Mouse (Mus musculus) neural tube, embryonic 15.5 days (tissue): ENCODE measurements at regions not wholly inside any gene's neighbourhood (a gene's known extent, or its start where the extent isn't known, plus 50 kb on each side); places are given as distances from the start of the nearest gene placed in this dataset.
A peak's percentile ranks its signal among the peaks of the same experiment; 100 is the strongest.

Source experiments
- ATAC-seq: fragments of 200-750 bp; cut with Nextera tagmentation; 2 replicates; pipeline ENCODE4 v1.8.0; 2017; ENCODE audit warnings: mild to moderate bottlenecking, moderate TSS enrichment, moderate library complexity; ENCODE audit not compliant: low FRiP score
- H3K27ac ChIP-seq: fragments of 300-500 bp; sonication (generic); replicated peaks from 2 replicates; pipeline ENCODE4 v1.5.1; 2015; ENCODE audit warnings: mild to moderate bottlenecking, inconsistent platforms
- H3K27me3 ChIP-seq: fragments of 300-500 bp; sonication (generic); replicated peaks from 2 replicates; pipeline ENCODE4 v1.6.1; 2015; ENCODE audit warnings: inconsistent platforms
- H3K36me3 ChIP-seq: fragments of 300-500 bp; sonication (generic); 2 replicates; pipeline ENCODE4 v1.6.1; 2015; ENCODE audit warnings: inconsistent platforms
- H3K4me1 ChIP-seq: fragments of 300-500 bp; sonication (generic); 2 replicates; pipeline ENCODE4 v1.6.1; 2015; ENCODE audit warnings: inconsistent platforms
- H3K4me2 ChIP-seq: fragments of 300-500 bp; sonication (generic); 2 replicates; pipeline ENCODE4 v1.6.1; 2015; ENCODE audit warnings: inconsistent platforms, mild to moderate bottlenecking, moderate library complexity
- H3K4me3 ChIP-seq: fragments of 300-500 bp; sonication (generic); replicated peaks from 2 replicates; pipeline ENCODE4 v1.5.1; 2015; ENCODE audit warnings: mild to moderate bottlenecking, inconsistent platforms
- H3K9ac ChIP-seq: fragments of 300-500 bp; sonication (generic); replicated peaks from 2 replicates; pipeline ENCODE4 v1.6.1; 2015; ENCODE audit warnings: mild to moderate bottlenecking, inconsistent platforms
- H3K9me3 ChIP-seq: fragments of 300-500 bp; sonication (generic); replicated peaks from 2 replicates; pipeline ENCODE4 v1.6.1; 2016; ENCODE audit warnings: inconsistent platforms
- WGBS: fragments of 180-500 bp; shearing (Covaris S2); methylation state at CpG from one replicate; pipeline ENCODE4 v1.1.7; 2015; ENCODE audit warnings: mixed read lengths; 5-methylcytosine and 5-hydroxymethylcytosine counted together

DNA sequence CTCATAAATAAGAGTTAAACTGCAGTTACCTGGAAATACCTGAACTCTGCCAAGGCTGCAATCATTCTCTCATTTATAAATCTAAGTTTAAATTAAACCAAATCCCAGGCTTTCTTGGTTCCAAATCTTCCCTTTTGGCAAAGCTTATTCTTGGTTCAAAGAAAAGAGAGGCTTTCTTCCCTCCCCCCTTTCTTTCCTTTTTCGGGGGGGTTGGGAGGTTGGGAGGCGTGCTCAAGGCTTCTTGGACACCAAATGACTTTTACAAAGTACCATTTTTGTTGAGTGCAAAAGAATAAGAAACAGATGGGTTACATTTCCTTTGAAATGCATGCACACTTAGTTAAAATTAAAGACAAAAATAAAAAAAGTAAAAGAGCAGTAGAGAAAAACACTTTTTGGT is 105.4 kb upstream of the Mroh9 start:
- H3K9me3 ChIP-seq: no peaks in the 10 kb centered on the region
- H3K36me3 ChIP-seq: no peaks in the 10 kb centered on the region
- 94% methylated on average over 2 of the region's 2 CpGs for WGBS
- no peak overlapping the region for H3K9ac ChIP-seq
- ATAC-seq: no peak
- H3K4me3 ChIP-seq: no peak overlapping the region
- H3K4me2 ChIP-seq: no peak overlapping the region
- no peak overlapping the region for H3K27ac ChIP-seq
- H3K4me1 ChIP-seq: no peaks in the 10 kb centered on the region
- no peaks in the 10 kb centered on the region for H3K27me3 ChIP-seq

DNA sequence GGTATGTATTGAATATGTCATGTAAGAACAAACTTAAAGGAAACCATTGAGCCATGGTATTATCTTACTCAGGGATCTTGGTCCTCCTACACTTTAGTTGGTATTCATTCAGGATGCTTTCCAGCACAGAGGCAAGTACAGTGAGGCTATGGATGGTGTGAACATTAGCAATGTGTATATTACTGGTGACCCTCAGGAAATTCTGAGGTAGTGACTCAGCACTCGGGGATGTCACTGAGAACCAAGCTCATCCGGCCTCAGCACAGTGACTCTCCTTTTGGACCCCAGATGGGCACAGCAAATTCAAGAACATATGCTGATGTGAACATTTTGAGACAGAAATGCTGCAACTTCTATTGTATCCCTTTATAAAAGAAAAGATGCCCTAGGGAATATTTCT is 96.4 kb upstream of the Mroh9 start:
- Histone ChIP-seq H3K27ac (no peak overlapping the region), H3K9ac (no peak overlapping the region), H3K36me3 (no peaks in the 10 kb centered on the region), H3K4me1 (no peaks in the 10 kb centered on the region), H3K4me2 (no peak overlapping the region), H3K27me3 (no peaks in the 10 kb centered on the region), H3K9me3 (no peaks in the 10 kb centered on the region), H3K4me3 (no peak overlapping the region)
- 87% methylated on average over 2 of the region's 2 CpGs for WGBS
- no peak for ATAC-seq

DNA sequence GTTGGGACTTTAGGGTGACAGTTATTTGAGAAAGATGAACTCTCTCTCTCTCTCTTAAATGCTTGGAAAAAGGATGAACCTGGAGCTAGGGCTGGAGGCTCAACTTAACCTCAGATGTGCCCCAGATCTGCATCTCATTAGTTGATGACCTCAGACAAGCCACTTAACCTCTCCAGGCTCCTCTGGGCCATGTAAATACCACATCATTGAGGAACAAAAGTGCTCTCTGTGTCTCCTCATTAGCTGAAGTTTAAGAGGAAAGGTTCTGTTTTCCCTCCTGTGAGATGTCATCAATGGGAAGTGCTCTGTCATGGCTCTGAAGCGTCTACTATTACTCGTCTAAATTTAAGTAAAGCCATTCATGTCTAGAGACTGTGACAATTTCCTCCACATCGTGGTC is 91.5 kb upstream of the Mroh9 start:
- no peaks in the 10 kb centered on the region for H3K27me3 ChIP-seq
- no peak for ATAC-seq
- H3K9me3 ChIP-seq: no peaks in the 10 kb centered on the region
- H3K27ac ChIP-seq: no peak overlapping the region
- H3K4me1 ChIP-seq: no peaks in the 10 kb centered on the region
- H3K4me3 ChIP-seq: no peak overlapping the region
- H3K9ac ChIP-seq: no peak overlapping the region
- no peak overlapping the region for H3K4me2 ChIP-seq
- no peaks in the 10 kb centered on the region for H3K36me3 ChIP-seq
- WGBS: 65% methylated on average over 3 of the region's 3 CpGs

DNA sequence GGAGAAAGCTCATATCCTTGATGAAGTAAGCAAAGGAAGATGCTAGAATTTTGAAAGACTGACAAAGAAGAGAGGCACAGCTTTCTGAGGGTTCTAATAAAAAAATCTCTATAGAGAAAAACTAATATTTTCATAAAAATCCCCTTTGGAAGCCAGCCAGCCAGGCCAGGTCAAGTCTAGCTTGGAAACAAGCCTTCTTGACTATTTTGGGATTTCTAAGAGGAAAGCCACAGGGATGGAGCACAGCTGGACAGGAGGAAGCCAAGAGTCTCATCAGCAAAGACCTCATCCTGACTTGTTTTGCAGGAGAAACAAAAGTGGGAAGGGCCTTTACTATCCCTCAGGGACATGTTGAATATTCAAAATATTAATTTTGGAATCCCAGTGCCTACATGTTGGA is 81.6 kb upstream of the Mroh9 start:
- ATAC-seq: no peak
- no peaks in the 10 kb centered on the region for H3K9me3 ChIP-seq
- no peaks in the 10 kb centered on the region for H3K36me3 ChIP-seq
- no peak overlapping the region for H3K27ac ChIP-seq
- H3K4me3 ChIP-seq: no peak overlapping the region
- H3K4me2 ChIP-seq: no peak overlapping the region
- no peaks in the 10 kb centered on the region for H3K4me1 ChIP-seq
- no peak overlapping the region for H3K9ac ChIP-seq
- H3K27me3 ChIP-seq: no peaks in the 10 kb centered on the region

DNA sequence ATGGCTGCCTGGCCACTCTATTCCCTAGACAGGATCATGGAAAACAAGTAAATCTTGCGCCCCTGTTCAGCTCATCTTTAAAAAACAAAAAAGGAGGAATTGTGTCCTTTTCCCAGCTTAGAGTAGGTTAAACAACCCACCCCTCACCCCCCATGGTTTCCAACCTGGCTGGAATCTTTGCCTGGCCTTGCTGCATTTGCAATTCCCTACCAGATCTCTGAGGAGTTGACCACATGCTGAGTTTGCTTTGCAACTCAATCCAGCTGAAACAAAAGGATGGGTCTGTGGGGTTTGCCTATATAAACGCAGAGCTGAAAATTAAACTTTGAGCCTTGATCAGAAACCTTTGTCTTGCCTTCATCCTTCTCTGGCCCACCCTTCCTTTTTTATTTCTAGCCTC is 78.2 kb upstream of the Mroh9 start:
- no peaks in the 10 kb centered on the region for H3K4me1 ChIP-seq
- no peak for ATAC-seq
- no peaks in the 10 kb centered on the region for H3K36me3 ChIP-seq
- WGBS: 33% methylated on average over 2 of the region's 2 CpGs
- H3K4me3 ChIP-seq: no peak overlapping the region
- no peaks in the 10 kb centered on the region for H3K9me3 ChIP-seq
- no peak overlapping the region for H3K9ac ChIP-seq
- H3K27me3 ChIP-seq: no peaks in the 10 kb centered on the region
- H3K27ac ChIP-seq: no peak overlapping the region
- H3K4me2 ChIP-seq: no peak overlapping the region

DNA sequence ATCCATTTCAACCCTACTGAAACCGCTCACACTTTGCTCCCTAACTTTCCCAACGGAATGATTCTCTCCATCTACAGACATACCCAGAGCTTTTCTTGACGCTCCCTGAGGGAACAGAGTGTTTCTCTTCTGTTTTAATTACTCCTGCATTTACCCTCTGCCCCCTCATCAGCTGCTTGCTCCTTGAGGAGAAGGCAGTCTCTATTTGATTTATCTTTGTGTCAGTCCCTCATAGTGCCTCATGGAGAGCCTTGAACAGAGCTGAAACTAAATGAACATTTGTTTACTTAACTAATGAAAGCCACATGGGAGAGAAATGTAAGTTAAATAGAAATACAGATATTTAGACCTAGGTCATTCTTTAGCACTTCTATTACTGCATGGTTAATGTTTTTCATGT is 74.4 kb upstream of the Mroh9 start:
- Histone ChIP-seq H3K27me3 (no peaks in the 10 kb centered on the region), H3K27ac (no peak overlapping the region), H3K4me1 (no peaks in the 10 kb centered on the region), H3K4me2 (no peak overlapping the region), H3K9ac (no peak overlapping the region), H3K9me3 (no peaks in the 10 kb centered on the region), H3K36me3 (no peaks in the 10 kb centered on the region), H3K4me3 (no peak overlapping the region)
- WGBS: 79% methylated on average over 3 of the region's 3 CpGs
- ATAC-seq: no peak

DNA sequence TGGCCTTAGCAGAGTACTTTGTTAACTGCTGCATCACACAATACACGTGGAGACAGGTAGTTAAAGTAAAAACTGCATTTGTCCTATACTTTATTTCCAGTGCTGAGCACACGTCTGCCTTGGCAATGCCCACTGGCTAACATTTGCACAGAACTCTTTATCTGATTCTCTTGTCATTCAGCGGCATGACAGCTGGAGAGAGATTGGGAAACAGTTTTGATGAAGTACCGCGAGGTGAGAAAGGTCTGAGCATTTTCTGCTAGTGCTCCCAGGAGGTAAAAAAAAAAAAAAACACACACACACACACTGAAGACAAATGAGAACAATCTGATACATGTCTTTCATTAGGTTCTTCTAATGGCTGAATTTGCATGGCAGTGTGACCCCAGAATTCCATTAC is 73.0 kb upstream of the Mroh9 start:
- Histone ChIP-seq H3K4me1 (no peaks in the 10 kb centered on the region), H3K4me2 (no peak overlapping the region), H3K9me3 (no peaks in the 10 kb centered on the region), H3K36me3 (no peaks in the 10 kb centered on the region), H3K27ac (no peak overlapping the region), H3K4me3 (no peak overlapping the region), H3K9ac (no peak overlapping the region), H3K27me3 (no peaks in the 10 kb centered on the region)
- no peak for ATAC-seq
- 62% methylated on average over 5 of the region's 5 CpGs for WGBS

DNA sequence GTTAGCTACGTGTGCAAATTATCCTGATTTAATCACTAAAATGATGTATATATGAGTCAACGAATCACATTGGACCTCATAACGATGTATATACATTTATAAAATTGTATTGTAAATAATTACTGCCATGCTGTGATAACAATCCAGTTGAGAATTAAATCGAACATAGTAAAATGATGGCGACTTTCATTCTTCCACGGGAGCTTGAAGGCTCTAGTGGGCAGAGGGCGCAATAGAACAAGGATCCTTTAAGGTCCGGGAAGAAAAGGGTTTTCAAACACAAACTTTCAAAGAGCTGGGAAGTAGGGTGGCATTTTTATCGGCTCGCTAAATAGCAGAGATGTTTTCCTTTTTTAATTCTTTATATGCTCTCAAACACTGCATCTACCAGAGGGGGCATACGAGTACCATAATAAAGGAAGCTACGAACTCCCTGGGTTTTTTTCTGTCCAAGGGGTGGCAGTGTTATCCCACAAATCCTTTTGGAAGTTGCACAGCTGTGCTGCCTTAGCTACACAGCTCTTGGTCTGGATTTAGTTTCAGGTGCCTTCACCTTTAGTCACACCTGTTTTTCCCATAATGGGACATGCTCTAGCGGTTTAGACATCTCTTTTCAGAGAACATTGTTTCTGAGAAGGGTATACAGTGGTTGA is 64.9 kb upstream of the Mroh9 start:
- no peaks in the 10 kb centered on the region for H3K36me3 ChIP-seq
- no peaks in the 10 kb centered on the region for H3K4me1 ChIP-seq
- no peaks in the 10 kb centered on the region for H3K27me3 ChIP-seq
- peak overlapping the region; percentile 38 for H3K4me3 ChIP-seq
- ATAC-seq: peak; percentile 98
- H3K9ac ChIP-seq: 0 out of 2 replicates have a peak overlapping the region, but pooled peaks have one; percentile 37
- no peaks in the 10 kb centered on the region for H3K9me3 ChIP-seq
- H3K27ac ChIP-seq: no peak overlapping the region
- H3K4me2 ChIP-seq: peak overlapping the region; percentile 55
- WGBS: 24% methylated on average over 13 of the region's 13 CpGs

DNA sequence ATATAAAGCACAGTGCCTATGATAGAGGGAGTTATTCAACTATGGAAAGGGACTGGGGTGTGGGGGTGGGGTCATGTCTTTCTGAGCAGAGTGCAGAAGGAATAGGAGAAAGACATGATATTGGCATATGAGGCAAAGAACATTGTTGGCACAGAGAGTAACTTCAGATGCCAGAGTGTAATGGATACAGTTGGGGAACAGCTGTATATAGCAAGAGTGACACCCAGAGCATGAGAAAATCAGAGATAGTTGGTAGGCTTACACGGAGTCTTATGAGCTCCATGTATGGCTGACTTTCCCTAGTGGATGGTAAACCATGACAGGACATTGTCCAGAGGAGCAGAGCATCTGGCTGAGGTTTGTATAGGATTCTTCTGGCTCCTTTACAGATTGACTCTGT is 61.2 kb upstream of the Mroh9 start:
- Histone ChIP-seq H3K9ac (no peak overlapping the region), H3K4me3 (no peak overlapping the region), H3K27me3 (no peaks in the 10 kb centered on the region), H3K9me3 (no peaks in the 10 kb centered on the region), H3K27ac (no peak overlapping the region), H3K4me2 (no peak overlapping the region), H3K4me1 (no peaks in the 10 kb centered on the region), H3K36me3 (no peaks in the 10 kb centered on the region)
- WGBS: 85% methylated on average over 1 of the region's 1 CpGs
- ATAC-seq: no peak

DNA sequence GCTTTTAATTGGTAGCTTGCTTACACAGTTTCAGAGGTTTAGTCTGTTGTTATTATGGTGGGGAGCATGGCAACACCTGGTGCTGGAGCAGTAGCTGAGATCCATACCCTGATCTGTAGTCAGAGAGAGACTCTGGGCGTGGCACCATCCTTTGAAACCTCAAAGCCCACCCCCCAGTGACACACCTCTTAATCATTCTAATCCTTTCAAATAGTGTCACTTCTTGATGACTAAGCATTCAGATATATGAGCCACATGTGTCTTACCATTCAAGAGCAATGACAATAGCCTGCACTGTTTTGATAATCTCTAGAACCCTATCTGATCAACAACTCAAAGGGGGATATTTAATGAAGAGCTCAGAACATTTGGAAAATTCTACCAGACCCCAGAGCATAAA is 57.6 kb upstream of the Mroh9 start:
- Histone ChIP-seq H3K27me3 (no peaks in the 10 kb centered on the region), H3K36me3 (no peaks in the 10 kb centered on the region), H3K4me1 (no peaks in the 10 kb centered on the region), H3K27ac (no peak overlapping the region), H3K9ac (no peak overlapping the region), H3K4me2 (no peak overlapping the region), H3K9me3 (no peaks in the 10 kb centered on the region), H3K4me3 (no peak overlapping the region)
- no peak for ATAC-seq
- WGBS: 82% methylated on average over 1 of the region's 1 CpGs

DNA sequence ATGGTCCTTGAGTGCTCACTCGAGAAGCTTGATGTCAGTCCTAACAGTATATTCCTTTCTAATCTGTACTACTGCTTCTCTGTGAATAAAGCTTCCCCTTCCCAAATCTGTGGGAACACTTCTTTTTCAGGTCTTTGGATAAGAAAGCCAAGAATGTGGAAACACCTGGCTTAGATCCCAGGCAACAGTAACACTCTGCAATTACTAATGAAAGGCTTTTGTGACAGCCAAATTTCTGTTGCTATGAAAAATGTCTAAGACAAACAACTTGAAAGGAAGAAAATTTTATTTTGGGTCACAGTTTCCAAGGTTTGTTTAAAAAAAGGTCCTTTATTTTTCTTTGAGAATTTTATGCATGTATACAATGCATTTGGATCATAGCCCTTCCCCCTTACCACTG is 56.0 kb upstream of the Mroh9 start:
- WGBS: 78% methylated on average over 1 of the region's 1 CpGs

DNA sequence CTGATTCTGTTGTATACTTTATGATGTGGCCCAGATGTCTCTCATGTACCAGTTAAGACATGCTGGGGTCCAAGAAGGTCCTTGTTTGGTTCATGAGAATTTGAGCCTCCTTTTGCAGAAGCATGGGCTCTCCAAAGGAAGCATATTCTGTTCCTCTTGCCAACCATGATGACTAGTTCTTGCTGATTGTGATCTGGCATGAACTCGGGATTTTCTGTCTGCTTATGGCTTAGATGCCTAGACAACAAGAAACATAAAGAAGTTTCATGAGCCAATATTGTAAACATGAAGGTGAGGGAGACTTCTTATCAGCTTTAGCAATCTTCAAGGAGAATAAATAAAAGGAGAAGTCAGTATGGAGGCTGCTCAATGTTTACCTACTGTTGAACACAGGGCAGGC is 52.7 kb upstream of the Mroh9 start:
- ATAC-seq: no peak
- 64% methylated on average over 1 of the region's 1 CpGs for WGBS

More for the DNA sequence above, 56.0 kb upstream of the Mroh9 start:
- Histone ChIP-seq H3K9me3 (no peaks in the 10 kb centered on the region), H3K27me3 (no peaks in the 10 kb centered on the region), H3K4me3 (no peak overlapping the region), H3K27ac (no peak overlapping the region), H3K36me3 (no peaks in the 10 kb centered on the region), H3K9ac (no peak overlapping the region), H3K4me1 (no peaks in the 10 kb centered on the region), H3K4me2 (no peak overlapping the region)
- no peak for ATAC-seq

More for the DNA sequence above, 52.7 kb upstream of the Mroh9 start:
- Histone ChIP-seq H3K27ac (no peak overlapping the region), H3K4me1 (no peaks in the 10 kb centered on the region), H3K27me3 (no peaks in the 10 kb centered on the region), H3K4me3 (no peak overlapping the region), H3K9ac (no peak overlapping the region), H3K9me3 (no peaks in the 10 kb centered on the region), H3K4me2 (no peak overlapping the region), H3K36me3 (no peaks in the 10 kb centered on the region)
